22 mouse cellular contexts compared by ENCODE assay signal in the genomic region with DNA sequence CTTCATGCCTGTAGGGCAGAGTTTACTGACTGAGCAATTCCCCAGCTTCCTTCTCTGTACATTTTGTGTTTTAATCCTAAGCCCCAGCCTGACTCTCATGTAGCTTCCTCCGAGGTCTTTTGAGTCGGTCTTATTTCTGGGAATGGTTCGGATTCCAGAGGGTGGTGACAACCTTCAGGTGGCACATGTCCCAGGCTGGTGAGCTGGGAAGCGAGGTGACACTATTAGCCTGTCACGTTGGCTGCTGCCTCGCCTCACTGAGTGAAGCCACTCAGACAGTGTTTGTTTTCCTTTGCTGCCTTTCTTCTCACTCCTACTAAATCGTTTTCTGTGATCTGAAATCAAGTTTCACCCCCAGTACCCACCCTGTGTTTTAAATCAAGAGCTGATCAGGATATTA.
DNase-seq lines count a peak whose midpoint lies in the region; ATAC-seq and TF ChIP-seq lines count a peak whose summit lies in the region.
"Had no signal": no experiment of that assay in that cellular context is flagged by ENCODE, and none has a peak within 500 bp of the region (broad histone marks: within the 10 kb centered on the region; RNA-seq: fewer than 3 reads in every experiment).

No protein-coding gene starts in this region.

- 0 out of 2 replicates have a peak, but pooled peaks have one; percentile 7 for ATAC-seq in embryonic facial prominence, embryonic 14.5 days (ENCODE audit: low read depth)
- ATAC-seq in heart, postnatal 0 days (ENCODE audit: insufficient read depth, low read depth) = peak; percentile 47; the same call in 1 of the 2 replicates
- peak; percentile 53; the same call in 1 of the 2 replicates for ATAC-seq in kidney, embryonic 15.5 days (replicated peaks; ENCODE audit: low FRiP score)
- ATAC-seq: CD4-positive, CD25-positive, alpha-beta regulatory T cell, adult 4 months; forebrain, embryonic 13.5 days; forebrain, postnatal 0 days; hindbrain, postnatal 0 days had no signal

- no peak overlapping the region for H3K27ac ChIP-seq in embryonic facial prominence, embryonic 14.5 days (replicated peaks; ENCODE audit: low read depth, low read length)
- no peak overlapping the region for H3K27ac ChIP-seq in embryonic facial prominence, embryonic 10.5 days (replicated peaks)
- H3K27ac ChIP-seq in heart, postnatal 0 days (ENCODE audit: low read depth) = no peak overlapping the region
- H3K27ac ChIP-seq in kidney, embryonic 15.5 days = peak overlapping the region; percentile 27; the same call in 1 of the 2 replicates
- H3K27ac ChIP-seq: embryonic facial prominence, embryonic 13.5 days; forebrain, embryonic 13.5 days; heart, embryonic 15.5 days; hindbrain, embryonic 13.5 days; hindbrain, postnatal 0 days had no signal

- H3K9ac ChIP-seq in embryonic facial prominence, embryonic 14.5 days (ENCODE audit: low read depth, low read length) = no peak overlapping the region
- H3K9ac ChIP-seq in heart, postnatal 0 days (replicated peaks; ENCODE audit: low read depth, low read length) = no peak overlapping the region
- H3K9ac ChIP-seq in kidney, embryonic 15.5 days = no peak overlapping the region
- H3K9ac ChIP-seq: embryonic facial prominence, embryonic 13.5 days; forebrain, embryonic 13.5 days; forebrain, postnatal 0 days; heart, embryonic 15.5 days; hindbrain, embryonic 13.5 days had no signal

- H3K4me2 ChIP-seq in embryonic facial prominence, embryonic 14.5 days (ENCODE audit: low read depth, low read length) = no peak overlapping the region
- no peak overlapping the region for H3K4me2 ChIP-seq in heart, postnatal 0 days (ENCODE audit: low read depth, low read length)
- no peak overlapping the region for H3K4me2 ChIP-seq in kidney, embryonic 15.5 days
- H3K4me2 ChIP-seq: embryonic facial prominence, embryonic 13.5 days; forebrain, embryonic 13.5 days; heart, embryonic 15.5 days; hindbrain, embryonic 13.5 days had no signal

- 0 out of 2 replicates have a peak, but pooled peaks cover 10% of the 10 kb centered on the region for H3K4me1 ChIP-seq in embryonic facial prominence, embryonic 14.5 days (ENCODE audit: control insufficient read depth, insufficient read depth, low read length)
- H3K4me1 ChIP-seq in embryonic facial prominence, embryonic 10.5 days = peaks cover 50% of the 10 kb centered on the region
- H3K4me1 ChIP-seq in heart, postnatal 0 days (ENCODE audit: control insufficient read depth, insufficient read depth) = no peaks in the 10 kb centered on the region
- peaks cover 32% of the 10 kb centered on the region for H3K4me1 ChIP-seq in kidney, embryonic 15.5 days
- H3K4me1 ChIP-seq: forebrain, embryonic 13.5 days had no signal

- no peak overlapping the region for H3K4me3 ChIP-seq in embryonic facial prominence, embryonic 14.5 days (ENCODE audit: low read depth, low read length)
- no peak overlapping the region for H3K4me3 ChIP-seq in embryonic facial prominence, embryonic 10.5 days
- H3K4me3 ChIP-seq in heart, postnatal 0 days (ENCODE audit: low read depth, low read length) = no peak overlapping the region
- H3K4me3 ChIP-seq in kidney, embryonic 15.5 days (replicated peaks) = no peak overlapping the region
- H3K4me3 ChIP-seq: embryonic facial prominence, embryonic 13.5 days; forebrain, embryonic 13.5 days; heart, embryonic 15.5 days; hindbrain, embryonic 13.5 days had no signal

- H3K27me3 ChIP-seq in embryonic facial prominence, embryonic 14.5 days (replicated peaks; ENCODE audit: control insufficient read depth, insufficient read depth, low read length) = no peaks in the 10 kb centered on the region
- peaks cover 1% of the 10 kb centered on the region; the same call in 1 of the 2 replicates for H3K27me3 ChIP-seq in embryonic facial prominence, embryonic 10.5 days (replicated peaks; ENCODE audit: low read depth, poor library complexity, severe bottlenecking)
- H3K27me3 ChIP-seq in heart, postnatal 0 days (ENCODE audit: control insufficient read depth, insufficient read depth, low read length) = peaks cover 6% of the 10 kb centered on the region; the same call in 1 of the 2 replicates
- H3K27me3 ChIP-seq in kidney, embryonic 15.5 days = no peaks in the 10 kb centered on the region; the same call in none of the 2 replicates
- H3K27me3 ChIP-seq: embryonic facial prominence, embryonic 13.5 days; forebrain, embryonic 13.5 days; hindbrain, embryonic 13.5 days had no signal

- DNase-seq in embryonic facial prominence, embryonic 14.5 days (ENCODE audit: low spot score) = no peak
- DNase-seq in embryonic facial prominence, embryonic 10.5 days (ENCODE audit: low spot score) = no peak
- DNase-seq in heart, postnatal 0 days (ENCODE audit: low spot score) = no peak
- DNase-seq in heart, postnatal 25 days (ENCODE audit: low spot score) = no peak
- DNase-seq in kidney, adult 18-20 months = no peak
- no peak for DNase-seq in ovary, postnatal 14 days (ENCODE audit: low spot score)
- DNase-seq: adrenal gland, postnatal 10 days; B cell, adult 2 months; cerebellum, adult 11 months; cerebellum, adult 8-10 months; cerebellum, postnatal 25 days; forebrain, postnatal 0 days; gastrocnemius, postnatal 36 days; kidney, adult 2 months had no signal

- TF ChIP-seq EP300 in heart, postnatal 0 days (IDR thresholded peaks at IDR 0.05; ENCODE audit: low read depth) = no peak

- TF ChIP-seq CTCF in heart, postnatal 0 days (IDR thresholded peaks at IDR 0.05; ENCODE audit: low read depth) = no peak

- H3K36me3 ChIP-seq in embryonic facial prominence, embryonic 14.5 days (ENCODE audit: control insufficient read depth, insufficient read depth, low read length) = no peaks in the 10 kb centered on the region
- no peaks in the 10 kb centered on the region for H3K36me3 ChIP-seq in embryonic facial prominence, embryonic 10.5 days (replicated peaks)
- no peaks in the 10 kb centered on the region for H3K36me3 ChIP-seq in heart, postnatal 0 days (replicated peaks; ENCODE audit: control insufficient read depth, insufficient read depth, low read length)
- no peaks in the 10 kb centered on the region for H3K36me3 ChIP-seq in kidney, embryonic 15.5 days
- H3K36me3 ChIP-seq: G1E; heart, embryonic 15.5 days; hindbrain, embryonic 13.5 days had no signal

- WGBS in embryonic facial prominence, embryonic 14.5 days = 44% methylated on average over 7 of the region's 7 CpGs
- 51% methylated on average over 7 of the region's 7 CpGs for WGBS in embryonic facial prominence, embryonic 10.5 days
- 17% methylated on average over 7 of the region's 7 CpGs for WGBS in heart, postnatal 0 days
- 17% methylated on average over 7 of the region's 7 CpGs for WGBS in kidney, embryonic 15.5 days

- no peaks in the 10 kb centered on the region for H3K9me3 ChIP-seq in embryonic facial prominence, embryonic 14.5 days (ENCODE audit: control insufficient read depth, low read length)
- no peaks in the 10 kb centered on the region for H3K9me3 ChIP-seq in embryonic facial prominence, embryonic 10.5 days
- no peaks in the 10 kb centered on the region for H3K9me3 ChIP-seq in heart, postnatal 0 days (replicated peaks; ENCODE audit: control insufficient read depth, low read length)
- H3K9me3 ChIP-seq in kidney, embryonic 15.5 days (replicated peaks) = no peaks in the 10 kb centered on the region
- H3K9me3 ChIP-seq: embryonic facial prominence, embryonic 13.5 days; forebrain, embryonic 13.5 days; heart, embryonic 15.5 days; hindbrain, embryonic 13.5 days had no signal

- intact Hi-C loops in heart, postnatal 25 days (cut with DNase I) = loop anchor here (5.0 to 10.0 kb wide), 2 partner anchors 133 to 134 kb away; no protein-coding TSS in a partner anchor
